ENCODE assay signal across 9 mouse cellular contexts in the genomic region with DNA sequence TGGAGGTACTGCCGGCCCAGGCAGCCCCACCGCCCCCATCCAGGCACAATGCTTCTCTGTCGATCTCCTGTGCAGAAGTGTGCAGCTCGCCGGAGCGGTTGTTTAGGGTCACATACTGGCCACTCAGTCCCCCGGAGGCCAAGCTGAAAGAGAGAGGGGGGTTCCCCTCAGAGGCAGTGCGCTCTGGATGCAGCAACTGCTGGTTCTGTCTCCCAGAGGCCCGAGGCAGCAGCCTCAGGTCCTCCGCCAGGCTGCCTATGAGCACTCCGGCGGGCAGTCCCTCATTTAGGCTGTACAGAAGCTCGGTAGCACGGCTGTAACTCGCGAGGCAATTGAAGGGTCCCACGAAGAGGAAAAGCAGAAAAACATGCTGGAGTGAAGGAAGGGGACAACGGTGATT. TPM values are rescaled to one million over a fixed set of nuclear protein-coding genes. Genes with fewer than 3 reads are reported as not detected.
A peak's percentile ranks its signal among the peaks of the same experiment; 100 is the strongest.
DNase-seq lines count a peak whose midpoint lies in the region; ATAC-seq and TF ChIP-seq lines count a peak whose summit lies in the region.
"Had no signal": no experiment of that assay in that cellular context is flagged by ENCODE, and none has a peak within 500 bp of the region (broad histone marks: within the 10 kb centered on the region; RNA-seq: fewer than 3 reads in every experiment).

No protein-coding gene starts in this region.

- H3K4me1 ChIP-seq in heart, embryonic 13.5 days, result peaks cover 20% of the 10 kb centered on the region
- peaks cover 0 to 5% of the 10 kb centered on the region in 2 experiments; a peak in 3 of 4 replicates for H3K4me1 ChIP-seq in heart, embryonic 14.5 days (ENCODE audit: control insufficient read depth in 2 of 2, insufficient read depth in 2 of 2, low read length in 2 of 2)
- no peaks in the 10 kb centered on the region for H3K4me1 ChIP-seq in liver, embryonic 11.5 days (replicated peaks; ENCODE audit: control insufficient read depth, insufficient read depth, low read length)

- 5% methylated on average over 18 of the region's 18 CpGs for whole genome bisulfite sequencing in heart, embryonic 13.5 days
- 2% methylated on average over 18 of the region's 18 CpGs for WGBS in heart, embryonic 14.5 days
- WGBS in liver, embryonic 11.5 days, result 5% methylated on average over 18 of the region's 18 CpGs

- no peak for ATAC-seq in heart, embryonic 13.5 days (ENCODE audit: extremely low read depth, insufficient number of reproducible peaks, low FRiP score, low TSS enrichment)
- ATAC-seq in heart, embryonic 14.5 days (ENCODE audit: insufficient number of reproducible peaks, insufficient read depth, low FRiP score, low read depth), result no peak
- ATAC-seq in liver, embryonic 11.5 days (replicated peaks; ENCODE audit: low FRiP score), result 0 out of 2 replicates have a peak, but pooled peaks have one; percentile 9

- no peak for TF ChIP-seq POLR2A in brain, embryonic 14.5 days (IDR thresholded peaks at IDR 0.05; ENCODE audit: borderline replicate concordance, extremely low read depth, insufficient read depth, insufficient read length, poor library complexity, severe bottlenecking)

- H3K4me2 ChIP-seq in heart, embryonic 13.5 days, result peak overlapping the region; percentile 92
- peak overlapping the region; percentile 88 for H3K4me2 ChIP-seq in heart, embryonic 14.5 days (ENCODE audit: low read length)
- H3K4me2 ChIP-seq in liver, embryonic 11.5 days, result peak overlapping the region; percentile 63

- H3K9me3 ChIP-seq in heart, embryonic 13.5 days, result no peaks in the 10 kb centered on the region
- no peaks in the 10 kb centered on the region for H3K9me3 ChIP-seq in heart, embryonic 14.5 days (ENCODE audit: control insufficient read depth, low read length)
- no peaks in the 10 kb centered on the region for H3K9me3 ChIP-seq in liver, embryonic 11.5 days (ENCODE audit: control insufficient read depth, low read length)

- H3K4me3 ChIP-seq in heart, embryonic 13.5 days, result peak overlapping the region; percentile 58
- H3K4me3 ChIP-seq in heart, embryonic 14.5 days (ENCODE audit: control insufficient read depth in 1 of 2, insufficient read depth in 1 of 2, low read depth in 1 of 2, low read length in 2 of 2), result peak overlapping the region; percentile 34 to 50
- H3K4me3 ChIP-seq in liver, embryonic 11.5 days (ENCODE audit: low read depth, low read length), result peak overlapping the region; percentile 17; the same call in 1 of the 2 replicates

- H3K36me3 ChIP-seq in heart, embryonic 13.5 days, result no peaks in the 10 kb centered on the region
- no peaks in the 10 kb centered on the region for H3K36me3 ChIP-seq in heart, embryonic 14.5 days (ENCODE audit: control insufficient read depth, insufficient read depth, low read length)
- no peaks in the 10 kb centered on the region for H3K36me3 ChIP-seq in liver, embryonic 11.5 days (ENCODE audit: control insufficient read depth, insufficient read depth, low read length)
- H3K36me3 ChIP-seq: G1E had no signal

- H3K27ac ChIP-seq in heart, embryonic 13.5 days (replicated peaks), result no peak overlapping the region
- no peak overlapping the region for H3K27ac ChIP-seq in heart, embryonic 14.5 days (replicated peaks in 1 of 2; ENCODE audit: control insufficient read depth in 1 of 2, insufficient read depth in 1 of 2, low read depth in 2 of 2, low read length in 2 of 2)
- no peak overlapping the region for H3K27ac ChIP-seq in liver, embryonic 11.5 days (ENCODE audit: low read depth, low read length)

- DNase-seq in heart, adult 8-10 months (ENCODE audit: low spot score), result no peak
- DNase-seq in brain, embryonic 14.5 days (ENCODE audit: low read depth), result peak; percentile 63
- peak; percentile 32 for DNase-seq in liver, embryonic 11.5 days (ENCODE audit: low spot score)
- peak; percentile 15 for DNase-seq in right cerebral cortex, postnatal 4 days
- DNase-seq in c-Kit-positive CD71-positive TER-119-positive erythroid progenitor cells, embryonic 14.5 days (ENCODE audit: low spot score), result no peak
- DNase-seq in cerebellum, adult 9-11 months, result no peak

- TF ChIP-seq CTCF in brain, embryonic 14.5 days (IDR thresholded peaks at IDR 0.05; ENCODE audit: borderline replicate concordance, extremely low read depth, insufficient read depth, insufficient read length), result 0 out of 2 replicates have a peak, but pooled peaks have one; percentile 9

- H3K9ac ChIP-seq in heart, embryonic 13.5 days, result peak overlapping the region; percentile 61
- H3K9ac ChIP-seq in heart, embryonic 14.5 days (ENCODE audit: low read length), result peak overlapping the region; percentile 0; the same call in 1 of the 2 replicates
- no peak overlapping the region for H3K9ac ChIP-seq in liver, embryonic 11.5 days (ENCODE audit: low read depth, low read length)

- H3K27me3 ChIP-seq in heart, embryonic 13.5 days (replicated peaks), result peaks cover 38% of the 10 kb centered on the region
- peaks cover 22% of the 10 kb centered on the region; the same call in 1 of the 2 replicates for H3K27me3 ChIP-seq in heart, embryonic 14.5 days (ENCODE audit: control insufficient read depth, insufficient read depth, low read length)
- H3K27me3 ChIP-seq in liver, embryonic 11.5 days (replicated peaks; ENCODE audit: control insufficient read depth, insufficient read depth, low read length), result peaks cover 14% of the 10 kb centered on the region

RNA-seq across cellular contexts. Expression of a gene that starts 1.8 kb away (rescaled TPM):
- 0.66 and 0.68 TPM in 2 replicates for polyA plus RNA-seq in heart, embryonic 13.5 days (2015; fragmentation: Nextera tagmentation; extraction: Ambion mirVana)
- total RNA-seq in heart, adult 8-10 months (2022), result under 1 TPM; 0.34 to 0.47 (median 0.41) TPM
- polyA plus RNA-seq in brain, embryonic 14.5 days (2012; rRNA removed), result 1.4 and 2.3 TPM in 2 replicates
- 1.0 and 1.5 TPM in 2 replicates for polyA plus RNA-seq in heart, embryonic 14.5 days (2014; fragmentation: Nextera tagmentation; extraction: Ambion mirVana)
- polyA plus RNA-seq in liver, embryonic 11.5 days (2014; fragmentation: Nextera tagmentation; extraction: Ambion mirVana), result 0.16 and 0.22 TPM in 2 replicates
- polyA plus RNA-seq: G1E had no signal

Comparison
In these comparisons a context has a peak if more than half of its experiments do, and no peak if none do; other contexts are left out.
1. DNase-seq: peak in brain, embryonic 14.5 days (single experiment), liver, embryonic 11.5 days (single experiment) and right cerebral cortex, postnatal 4 days (single experiment); none in heart, adult 8-10 months (single experiment), c-Kit-positive CD71-positive TER-119-positive erythroid progenitor cells, embryonic 14.5 days (single experiment) and cerebellum, adult 9-11 months (single experiment).
2. Peak in every context shown above with its lines, with median percentiles within 50 percentile points of each other: H3K4me2 ChIP-seq and H3K4me3 ChIP-seq.